Mouse (Mus musculus) layer of hippocampus, postnatal 25 days (tissue): ENCODE measurements around the gene Cass4. TPM values are rescaled to one million over a fixed set of nuclear protein-coding genes. Genes with fewer than 3 reads are reported as not detected.

ENCODE experiments used
- DNase-seq, 2 experiments: peaks; one replicate each; pipeline ENCODE4 v3.0.0; 2022; ENCODE audit warnings: mixed read lengths in 2 of 2, low spot score in 1 of 2; ENCODE audit errors: extremely low spot score in 1 of 2
- total RNA-seq, 2 experiments: library from RNA; stranded (reverse); gene quantifications; 2 replicates each; pipeline ENCODE4 v1.2.3; 2021

Cass4 gene
- under 1 TPM; 0.26 to 0.49 TPM for total RNA-seq

- DNase-seq: no peak
Observed at GRCm38 (mm10) chr2:172393391-172394051, at the start of gene Cass4. Gene Cass4, plus strand, starts transcription at chr2:172393794.

- DNase-seq: no peak
Observed at GRCm38 (mm10) chr2:172344669-172345068, 48.9 kb upstream of the Cass4 start.

DNA sequence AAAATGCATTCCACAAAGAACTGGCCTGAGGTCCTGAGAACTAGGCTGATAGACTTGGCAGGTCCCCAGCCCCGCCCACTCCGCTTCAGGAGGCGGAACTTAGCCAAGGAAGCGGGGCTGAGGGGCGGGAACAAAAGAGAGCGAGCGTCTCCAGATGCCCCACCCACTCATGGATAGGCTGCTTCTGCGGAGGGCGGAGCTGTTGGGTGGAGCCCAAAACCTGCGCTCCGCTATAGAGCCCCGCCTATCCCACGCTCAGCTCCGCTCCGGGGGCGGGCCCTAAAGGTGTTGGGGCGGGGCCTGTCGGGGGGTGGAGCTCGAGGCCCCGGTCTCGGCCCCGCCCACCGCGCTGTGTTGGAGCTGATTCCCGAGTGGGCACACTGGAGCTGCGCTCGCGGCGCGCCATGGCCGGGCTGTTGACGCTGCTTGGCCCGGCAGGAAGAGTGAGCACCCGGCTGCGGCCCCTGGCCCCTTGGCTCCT lies 48.3 kb upstream of the Cass4 start, which contains the start of gene Fam210b:
Fam210b (plus strand) TSS at position 308 of the 481 bp plus-strand sequence.
- DNase-seq: peak; percentile 88 to 90

DNA sequence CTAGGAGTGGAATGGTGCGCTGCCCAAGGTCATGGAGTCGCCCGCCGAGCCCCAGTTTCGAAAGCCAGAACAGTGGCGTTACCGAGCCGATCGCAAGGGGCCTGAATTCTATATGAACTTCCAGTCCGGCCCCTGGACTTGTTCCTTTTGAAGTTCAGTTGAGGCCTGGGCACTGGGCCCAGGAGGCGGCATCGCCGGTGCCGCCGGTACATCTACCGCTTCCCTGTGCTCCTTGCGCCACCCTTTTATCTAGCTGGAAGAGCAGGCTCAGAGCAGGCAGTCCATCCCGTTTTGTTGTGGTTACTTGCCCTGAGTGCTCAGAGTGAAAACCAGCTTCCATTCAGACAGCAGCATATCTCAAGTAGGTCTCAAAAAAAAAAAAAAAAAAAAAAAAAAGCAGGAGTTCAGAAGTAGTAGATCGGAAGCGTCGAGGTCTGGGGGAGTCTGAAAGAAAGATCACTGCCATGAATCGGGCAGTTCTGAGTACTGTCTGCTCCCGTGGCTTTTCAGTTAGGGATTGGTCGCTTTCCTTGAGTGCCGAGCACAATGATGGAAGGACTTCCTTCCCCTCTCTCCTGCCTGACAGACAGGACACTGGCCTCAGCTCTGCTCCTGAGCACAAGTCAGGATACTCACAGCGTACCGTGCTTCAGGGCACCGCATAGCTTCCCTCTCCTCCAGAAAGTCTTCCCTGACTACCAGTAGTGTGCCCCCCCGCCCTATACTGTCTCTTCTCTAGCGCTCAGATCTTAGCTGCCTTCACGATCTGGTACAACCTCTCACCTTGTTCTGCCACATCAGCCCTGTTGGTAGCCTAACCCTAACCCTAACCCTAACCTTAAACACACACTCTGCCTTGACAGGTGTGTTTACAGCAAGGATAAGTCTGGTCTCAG lies 47.3 kb upstream of the Cass4 start:
- no peak for DNase-seq

DNA sequence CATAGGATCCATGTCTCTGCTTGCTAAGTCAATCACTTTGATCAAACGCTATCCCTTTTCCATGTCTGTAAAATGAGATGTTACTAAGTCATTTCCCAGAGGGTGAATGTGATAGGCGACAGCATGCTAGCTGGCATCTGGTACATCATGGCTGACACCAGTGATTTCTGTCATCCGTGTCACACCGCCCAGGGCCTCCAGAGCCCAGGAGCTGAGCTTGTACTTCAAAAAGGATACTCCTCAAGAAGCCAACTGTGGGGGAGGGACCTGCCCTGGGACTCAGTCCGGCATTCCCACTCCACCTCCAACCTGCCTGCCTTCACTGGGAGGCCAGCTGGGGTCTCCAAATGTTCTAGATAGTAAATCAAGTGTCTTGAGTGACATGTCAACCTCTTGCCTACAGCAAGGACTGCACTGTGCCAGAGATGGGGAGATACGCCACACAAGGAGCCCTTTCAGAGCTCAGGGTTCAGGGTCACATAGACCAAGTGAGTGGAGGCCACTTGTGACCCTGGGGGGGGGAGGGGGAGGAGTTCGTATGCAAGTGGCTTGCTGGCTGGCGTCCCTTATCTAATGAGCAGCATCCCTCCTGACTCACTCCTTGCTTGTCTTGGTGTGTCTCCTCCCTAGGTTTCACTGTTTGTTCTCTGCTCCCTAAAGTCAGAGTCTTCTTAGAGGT lies 46.5 kb upstream of the Cass4 start:
- DNase-seq: no peak

- no peak for DNase-seq
Observed at GRCm38 (mm10) chr2:172348297-172348950, 45.2 kb upstream of the Cass4 start.

GRCm38 (mm10) chr2:172349776-172350175 lies 43.8 kb upstream of the Cass4 start:
- no peak for DNase-seq

- DNase-seq: no peak
Observed at GRCm38 (mm10) chr2:172350773-172351172, 42.8 kb upstream of the Cass4 start.

GRCm38 (mm10) chr2:172353218-172353617 lies 40.4 kb upstream of the Cass4 start:
- no peak for DNase-seq

DNA sequence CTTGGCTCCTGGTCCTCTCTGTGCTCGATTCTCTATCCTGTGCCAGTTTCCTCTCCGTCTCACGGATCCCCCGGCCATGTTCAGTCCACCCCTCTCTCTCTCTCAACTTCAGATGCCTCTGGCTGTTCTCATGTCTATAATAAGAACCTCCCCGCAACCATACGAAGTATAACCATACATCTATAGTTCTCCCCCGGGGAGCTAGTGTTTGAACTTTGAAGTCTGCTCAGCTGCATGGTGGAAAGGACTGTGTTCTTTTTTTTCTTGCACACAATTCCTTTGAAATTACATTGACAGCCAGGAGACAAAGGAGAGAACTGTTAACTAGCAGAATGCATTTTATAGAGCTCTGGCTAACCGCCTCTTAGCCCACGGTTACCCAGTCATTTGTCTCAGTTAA lies 38.8 kb upstream of the Cass4 start:
- DNase-seq: no peak

DNA sequence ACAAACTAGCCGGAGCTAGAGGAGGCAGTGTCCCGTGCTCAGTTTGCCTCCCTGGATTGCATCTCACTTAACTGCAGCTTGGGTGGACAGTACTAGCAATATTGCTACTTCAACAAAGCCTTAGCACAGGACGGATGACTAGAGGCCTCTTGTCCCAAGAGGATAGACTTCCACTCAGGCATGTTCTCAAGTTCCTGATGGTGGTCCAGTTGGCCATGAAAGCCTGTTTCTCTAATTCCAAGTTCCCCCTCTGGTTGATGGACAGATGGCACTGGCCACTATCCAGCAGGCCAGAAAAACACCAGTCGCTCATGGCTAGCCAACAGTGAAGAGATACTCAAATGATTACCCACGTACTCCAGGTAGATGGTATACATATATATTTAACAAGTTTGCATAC lies 37.8 kb upstream of the Cass4 start:
- DNase-seq: no peak

DNA sequence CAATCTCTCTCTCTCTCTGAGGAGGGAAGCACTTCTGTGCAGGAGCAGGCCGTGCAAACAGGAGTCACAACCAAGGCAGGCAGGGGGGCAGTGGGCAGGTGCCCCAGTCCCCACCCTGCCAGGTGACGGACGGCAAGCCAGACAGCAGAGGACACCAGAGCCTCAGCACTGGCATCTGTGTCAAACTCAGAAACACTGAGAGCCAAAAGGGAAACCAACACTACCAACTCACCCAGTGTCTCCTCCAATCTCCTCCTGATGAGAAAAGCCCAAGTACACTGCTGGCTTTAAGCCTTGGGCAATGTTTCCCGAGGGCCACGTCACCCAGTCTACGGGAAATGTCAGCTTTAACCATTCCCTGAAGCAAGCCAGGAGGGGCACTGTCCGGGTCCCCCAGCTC lies 30.4 kb upstream of the Cass4 start:
- DNase-seq: no peak

GRCm38 (mm10) chr2:172370411-172371223 lies 23.0 kb upstream of the Cass4 start, which contains the start of the genes Aurka and Cstf1:
Gene Aurka, minus strand, starts transcription at chr2:172370535.
Gene Cstf1, plus strand, starts transcription at chr2:172370681.
- peak; percentile 91 to 96 for DNase-seq

DNA sequence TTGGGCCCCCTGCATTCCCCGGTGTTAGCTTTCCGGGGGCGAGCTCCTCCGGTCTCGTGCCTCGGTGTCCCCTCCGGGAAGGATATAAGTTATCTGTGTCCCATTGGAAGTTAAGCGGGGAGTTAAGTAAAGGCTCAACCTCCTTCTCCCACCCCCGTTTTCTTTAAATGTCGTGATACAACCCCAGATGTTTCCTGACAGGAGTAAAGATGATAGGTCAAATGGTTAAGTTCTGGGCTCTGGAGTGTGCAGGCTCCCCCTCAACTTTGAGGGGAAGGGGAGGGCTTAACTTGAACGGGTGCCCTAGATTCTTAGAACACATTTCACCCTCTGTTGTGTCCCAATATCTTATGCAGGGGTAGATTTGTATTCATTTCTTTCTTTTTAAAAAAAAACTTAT lies 22.3 kb upstream of the Cass4 start:
- no peak for DNase-seq

DNA sequence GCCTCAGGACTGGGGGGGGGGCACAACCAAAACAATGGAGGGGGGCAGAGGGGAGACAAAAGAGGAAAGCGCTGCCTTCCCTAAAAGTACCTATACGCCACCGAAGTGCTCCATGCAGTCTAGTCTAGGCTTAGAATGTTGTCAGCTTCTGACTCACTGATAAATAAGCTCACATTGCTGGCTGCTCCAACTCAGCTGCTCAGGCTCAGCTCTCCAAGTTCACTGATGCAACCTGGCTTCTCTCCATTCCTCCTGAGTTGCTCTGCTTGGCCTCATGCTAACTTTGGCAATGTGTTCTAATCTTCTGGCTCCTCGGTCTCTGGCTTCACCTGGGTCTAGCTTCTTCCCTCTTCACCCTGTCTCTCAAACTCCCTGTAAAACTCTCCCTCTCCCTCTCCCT lies 17.0 kb upstream of the Cass4 start:
- no peak for DNase-seq

GRCm38 (mm10) chr2:172376999-172377515 lies 16.5 kb upstream of the Cass4 start:
- DNase-seq: no peak

DNA sequence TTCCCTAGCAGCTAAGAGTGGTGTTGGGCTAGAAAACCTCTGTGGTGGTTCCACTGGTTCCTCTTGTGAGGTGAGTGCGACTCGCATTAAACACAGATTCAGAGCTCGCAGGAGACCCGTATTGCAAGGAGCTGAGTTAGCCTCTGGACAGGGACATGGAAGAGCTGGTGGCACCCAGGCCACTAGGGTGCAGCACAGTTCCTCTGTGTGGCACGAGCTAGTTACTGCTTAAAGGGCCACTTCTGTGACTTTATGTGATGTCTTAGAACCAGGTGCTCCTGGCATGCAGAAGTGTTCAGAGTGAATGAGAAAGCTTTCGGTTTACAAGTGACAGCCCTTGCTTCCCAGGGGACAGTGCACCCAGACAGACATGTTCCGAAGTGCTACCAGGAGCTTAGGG lies 15.3 kb upstream of the Cass4 start:
- DNase-seq: peak in 1 of 2 experiments; percentile 49

DNA sequence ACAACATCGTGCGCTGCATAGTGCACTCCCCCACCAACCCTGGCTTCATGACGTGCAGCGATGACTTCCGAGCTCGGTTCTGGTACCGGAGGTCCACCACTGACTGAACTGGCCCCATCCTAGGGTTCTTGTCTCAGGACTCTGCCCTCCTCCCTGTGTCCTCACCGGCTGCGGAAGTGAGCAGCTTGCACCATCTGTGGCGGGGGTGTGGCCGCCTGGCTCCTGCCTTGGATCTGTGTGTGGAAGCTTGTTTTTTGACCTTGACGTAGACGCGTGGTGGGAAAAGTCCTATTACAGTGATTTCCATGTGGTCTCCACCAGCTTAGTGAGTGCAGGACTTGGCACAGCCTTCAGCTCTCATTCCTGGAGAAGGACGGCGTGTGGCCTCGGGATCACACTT lies 13.1 kb upstream of the Cass4 start:
- DNase-seq: no peak

DNA sequence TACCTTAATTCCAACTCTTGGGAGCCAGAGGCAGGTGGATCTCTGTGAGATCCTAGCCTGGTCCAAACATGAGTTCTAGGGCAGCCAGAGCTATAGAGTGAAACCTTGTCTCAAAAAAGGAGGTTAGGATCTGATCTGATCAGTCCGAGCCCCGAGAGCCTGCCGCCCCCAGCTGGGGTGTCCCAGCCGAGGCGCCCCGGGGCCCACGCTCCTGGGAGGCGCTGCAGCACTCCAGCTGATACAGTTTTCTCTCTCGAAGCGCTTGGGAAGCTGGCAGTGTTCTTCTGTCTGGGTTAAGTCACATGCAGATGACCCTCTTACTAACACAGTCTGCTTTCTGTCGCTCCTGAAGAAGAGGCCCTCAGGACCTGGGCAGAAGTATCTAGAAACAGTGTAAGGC lies 12.3 kb upstream of the Cass4 start:
- DNase-seq: no peak
